Mouse (Mus musculus): ENCODE measurements around the gene Bpgm. TPM values are rescaled to one million over a fixed set of nuclear protein-coding genes. Genes with fewer than 3 reads are reported as not detected.

The Bpgm gene
- total RNA-seq, 2 experiments from 2014 or later, result 69.5 to 79.9 TPM

DNA sequence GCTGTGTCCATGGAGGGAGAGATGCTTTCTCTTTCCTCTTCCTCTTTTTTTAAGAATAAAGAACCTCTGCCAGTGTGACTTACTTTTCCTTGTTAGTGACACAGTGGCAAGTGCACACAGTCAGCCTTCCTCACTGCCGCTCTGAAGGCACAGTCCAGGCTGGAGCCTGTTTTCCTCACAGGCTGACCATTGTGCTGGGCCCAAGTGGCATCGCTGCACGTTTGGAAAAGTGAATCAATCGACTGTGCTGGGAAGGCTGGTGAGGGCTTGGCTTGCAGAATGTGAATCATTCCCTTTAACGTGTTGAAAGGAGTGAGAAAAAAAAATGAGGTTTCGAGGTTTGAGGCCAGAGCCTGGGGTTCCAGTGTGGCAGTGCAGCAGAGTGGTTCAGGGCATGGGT, 5.3 kb downstream of the Bpgm start:
- DNase-seq (ENCODE audit: extremely low spot score in 1 of 2, low spot score in 2 of 2), result peak; percentile 39 to 42
- intact Hi-C loops (cut with DNase I), result no loop called here

DNA sequence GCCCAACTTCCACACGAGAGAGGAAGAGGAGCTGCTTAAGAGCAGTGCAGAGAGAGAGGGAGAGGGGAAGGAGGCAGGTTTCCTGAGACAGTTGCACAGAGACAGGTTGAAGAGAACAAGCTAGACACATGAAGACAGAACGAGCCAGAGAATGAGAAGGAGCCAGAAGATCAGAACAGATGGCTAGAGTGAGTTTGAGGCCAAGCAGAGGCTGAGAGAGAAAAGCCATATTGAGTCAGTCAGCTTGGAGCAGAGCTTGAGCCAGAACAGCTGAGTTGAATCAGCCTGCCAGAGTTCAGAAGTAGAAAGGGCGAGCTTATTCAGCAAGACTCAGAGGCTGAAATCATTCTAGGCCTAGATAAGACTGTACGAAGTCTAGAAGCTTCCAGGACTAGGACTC, 6.8 kb downstream of the Bpgm start:
- intact Hi-C loops (cut with DNase I), result no loop called here
- DNase-seq (ENCODE audit: extremely low spot score in 1 of 2, low spot score in 2 of 2), result no peak

DNA sequence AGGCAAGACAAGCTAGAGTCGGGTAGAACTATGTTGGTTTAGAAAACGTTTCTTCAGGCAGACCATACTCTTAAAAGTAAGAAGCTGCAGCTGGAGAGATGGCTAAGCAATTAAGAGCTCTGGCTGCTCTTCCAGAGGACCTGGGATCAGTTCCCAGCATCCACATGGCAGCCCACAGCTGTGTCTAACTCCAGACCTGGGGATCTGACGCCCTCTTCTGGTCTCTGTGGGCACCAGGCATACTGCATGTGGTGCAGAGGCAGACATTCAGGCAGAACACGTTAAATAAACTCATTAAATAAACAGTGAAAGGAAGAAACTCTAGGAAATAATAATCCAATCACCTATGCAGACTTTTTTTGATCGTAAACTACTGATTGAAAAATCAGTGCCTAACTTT, 7.4 kb downstream of the Bpgm start:
- DNase-seq (ENCODE audit: extremely low spot score in 1 of 2, low spot score in 2 of 2), result no peak
- intact Hi-C loops (cut with DNase I), result no loop called here

DNA sequence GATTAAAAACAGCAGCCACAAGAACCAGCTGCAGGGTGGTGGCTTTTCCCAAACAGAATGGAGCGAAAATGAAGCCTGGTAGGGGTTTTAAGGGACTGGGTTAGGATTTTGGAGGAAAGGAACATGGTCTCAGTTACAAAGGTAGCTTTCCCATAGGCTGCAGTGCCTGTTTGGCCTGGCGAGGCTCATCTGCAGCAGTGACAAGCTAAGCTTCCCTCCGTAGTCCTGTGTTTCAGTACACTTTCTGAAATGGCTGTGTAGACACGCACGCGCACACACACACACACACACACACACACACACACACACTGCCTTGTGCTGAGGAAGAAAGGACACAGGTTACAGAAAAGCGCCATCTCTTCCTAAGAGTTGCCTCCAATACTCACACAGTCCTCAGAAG, 7.8 kb downstream of the Bpgm start:
- no peak for DNase-seq (ENCODE audit: extremely low spot score in 1 of 2, low spot score in 2 of 2)

DNA sequence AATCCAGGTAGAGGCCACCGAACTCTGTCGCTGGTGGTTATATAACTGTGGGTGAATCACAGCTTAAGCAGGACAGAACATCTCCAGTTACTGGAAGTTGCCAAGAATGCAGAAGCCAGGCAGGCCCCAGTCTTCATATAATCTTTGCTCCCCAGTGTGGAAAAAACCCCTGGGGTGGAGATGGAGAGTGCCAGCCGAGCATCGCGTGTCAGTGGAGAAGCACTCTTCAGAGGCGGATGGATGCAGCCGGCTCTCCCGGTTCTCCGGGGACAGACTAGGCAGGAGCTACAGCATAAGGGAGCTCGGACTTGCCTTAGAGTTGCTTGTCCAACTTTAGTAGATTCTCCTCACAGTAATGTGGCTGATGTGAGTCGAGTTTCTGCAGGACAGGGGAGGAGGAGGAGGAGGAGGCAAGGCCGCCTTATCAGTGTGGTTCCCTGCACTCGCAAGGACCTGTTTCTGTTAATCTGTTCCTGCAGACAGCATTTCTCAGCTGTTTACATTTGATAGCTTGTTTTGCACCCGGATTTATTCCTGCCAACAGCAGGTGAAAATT, 10.1 kb downstream of the Bpgm start:
- no peak for DNase-seq (ENCODE audit: extremely low spot score in 1 of 2, low spot score in 2 of 2)
- intact Hi-C loops (cut with DNase I), result no loop called here

More for the DNA sequence above, 7.8 kb downstream of the Bpgm start:
- intact Hi-C loops (cut with DNase I), result no loop called here

DNA sequence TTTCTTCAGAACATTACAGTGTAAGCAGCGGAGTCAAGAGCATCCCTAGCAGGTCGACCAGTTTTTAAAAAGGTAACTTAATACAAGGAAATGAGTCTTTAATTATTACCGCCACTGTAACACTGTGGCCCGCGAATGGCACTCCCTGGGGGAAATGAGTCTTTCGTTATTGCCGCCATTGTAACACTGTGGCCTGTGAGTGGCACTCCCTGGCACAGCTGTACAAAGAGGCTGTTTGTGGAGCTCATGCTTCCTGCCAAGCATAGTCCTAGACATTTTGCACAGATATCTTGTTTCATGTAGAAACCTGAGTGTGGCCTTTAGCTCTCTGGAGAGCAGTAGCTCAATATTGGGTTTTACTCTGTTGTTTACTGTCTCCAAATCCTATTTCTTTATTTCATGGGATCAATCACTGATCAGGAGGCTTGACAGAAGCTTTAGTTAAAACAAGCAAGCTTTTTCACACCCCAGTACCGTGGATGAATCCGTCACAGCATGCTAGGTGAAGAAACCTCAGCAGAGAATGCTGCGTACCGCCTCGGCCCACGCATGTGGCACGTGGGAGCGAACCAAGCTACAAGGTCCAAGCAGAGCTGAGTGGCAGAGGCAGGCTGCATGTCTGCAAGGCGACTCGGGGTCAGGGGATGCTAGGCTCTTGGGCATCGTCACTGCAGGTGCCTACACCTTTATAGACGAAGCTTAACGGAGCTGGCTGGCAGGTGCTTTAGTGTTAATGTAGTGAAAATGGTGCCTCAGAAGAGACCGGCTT, 17.5 kb downstream of the Bpgm start:
- no peak for DNase-seq (ENCODE audit: extremely low spot score in 1 of 2, low spot score in 2 of 2)
- intact Hi-C loops (cut with DNase I), result no loop called here

DNA sequence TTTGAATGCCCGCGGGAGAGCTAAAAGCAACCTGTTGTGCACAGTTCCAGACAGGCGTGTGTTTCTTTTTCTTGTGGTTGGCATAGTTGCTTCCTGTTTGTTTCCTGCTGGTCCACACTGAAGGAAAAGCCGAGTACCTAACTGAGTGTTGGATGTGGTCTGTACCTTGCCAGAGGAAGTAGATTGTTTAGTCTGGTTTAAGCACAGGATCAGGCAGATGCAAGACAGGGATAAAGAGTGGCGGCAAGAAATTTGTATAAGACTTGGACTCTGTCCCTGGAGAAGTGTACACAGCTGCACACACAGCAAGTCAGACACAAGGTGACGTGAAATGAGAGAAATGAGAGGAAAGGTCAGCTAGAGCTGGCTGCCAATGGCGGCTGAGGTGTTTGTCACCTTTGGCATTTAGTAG, 19.1 kb downstream of the Bpgm start:
- DNase-seq (ENCODE audit: extremely low spot score in 1 of 2, low spot score in 2 of 2), result peak in 1 of 2 experiments; percentile 31
- intact Hi-C loops (cut with DNase I), result no loop called here

DNA sequence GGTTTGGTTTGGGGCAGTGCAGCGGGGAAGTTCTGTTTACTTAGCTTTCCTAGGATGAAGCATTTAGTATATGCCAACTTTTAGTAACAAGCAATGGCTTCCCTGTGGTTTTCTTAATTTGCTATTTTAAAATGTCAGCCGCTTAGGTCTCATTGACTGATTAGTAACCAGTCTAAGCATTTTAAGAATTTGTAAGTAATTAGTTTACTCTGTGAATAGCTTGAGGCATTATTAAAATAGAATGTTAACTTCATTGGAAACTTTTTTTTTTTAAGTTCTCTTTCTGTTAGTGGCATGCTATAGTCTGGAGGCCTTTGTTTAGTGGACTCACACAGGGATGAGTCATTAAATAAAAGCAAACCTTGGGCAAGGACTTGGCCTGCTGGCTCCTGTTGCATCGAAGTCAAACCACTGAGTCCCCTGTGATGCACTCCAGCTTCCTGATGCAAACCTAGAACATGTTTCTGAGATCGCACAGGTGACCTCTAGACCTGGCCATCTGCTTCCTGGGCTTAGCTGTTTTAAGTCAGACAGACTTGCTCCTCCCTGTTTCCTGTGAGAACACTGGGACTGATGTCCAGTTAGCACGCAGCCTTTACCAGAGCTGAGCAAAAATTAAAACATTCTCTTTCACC, 22.1 kb downstream of the Bpgm start:
- intact Hi-C loops (cut with DNase I), result no loop called here
- no peak for DNase-seq (ENCODE audit: extremely low spot score in 1 of 2, low spot score in 2 of 2)

DNA sequence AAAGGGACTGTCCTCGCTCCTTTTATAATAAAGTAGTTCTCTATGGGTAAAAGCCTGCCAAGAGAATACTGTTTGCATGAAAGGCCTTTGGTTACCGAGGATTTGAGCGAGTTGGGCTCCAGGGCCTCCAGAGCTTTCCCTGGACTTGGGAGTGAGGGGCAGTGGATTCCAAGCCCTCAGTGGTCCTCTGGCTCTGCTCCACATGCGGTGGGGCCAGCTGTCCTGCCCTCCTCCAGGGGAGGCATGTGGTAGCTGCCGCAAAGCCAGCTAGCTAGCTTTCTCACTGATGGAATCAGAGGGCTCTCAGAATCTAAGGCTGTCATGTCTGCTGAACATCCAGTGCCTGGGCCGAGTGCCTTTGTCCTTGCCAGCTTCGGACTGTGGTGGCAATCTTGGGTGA, 26.3 kb downstream of the Bpgm start:
- DNase-seq (ENCODE audit: extremely low spot score in 1 of 2, low spot score in 2 of 2), result no peak
- intact Hi-C loops (cut with DNase I), result no loop called here

DNA sequence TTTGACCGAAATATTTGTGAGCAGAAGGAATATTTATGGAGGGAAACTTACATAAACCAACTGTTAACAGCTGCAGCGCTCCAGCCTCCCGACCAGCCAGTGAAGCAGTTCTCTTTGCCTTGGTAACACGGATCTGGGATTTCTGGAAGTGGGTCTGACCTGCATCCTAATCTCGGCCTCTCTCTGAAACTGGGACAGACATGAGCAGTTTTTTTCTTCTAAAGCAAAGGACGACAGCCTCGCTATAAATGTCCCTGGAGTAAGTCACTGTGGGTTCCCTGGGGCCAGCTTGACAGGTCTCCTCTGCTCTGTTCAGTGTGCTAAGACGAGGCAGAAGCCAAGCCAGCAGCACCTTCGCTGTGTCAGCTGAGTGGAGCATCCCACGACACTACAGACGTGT, 29.9 kb downstream of the Bpgm start:
- intact Hi-C loops (cut with DNase I), result no loop called here
- DNase-seq (ENCODE audit: extremely low spot score in 1 of 2, low spot score in 2 of 2), result no peak

DNA sequence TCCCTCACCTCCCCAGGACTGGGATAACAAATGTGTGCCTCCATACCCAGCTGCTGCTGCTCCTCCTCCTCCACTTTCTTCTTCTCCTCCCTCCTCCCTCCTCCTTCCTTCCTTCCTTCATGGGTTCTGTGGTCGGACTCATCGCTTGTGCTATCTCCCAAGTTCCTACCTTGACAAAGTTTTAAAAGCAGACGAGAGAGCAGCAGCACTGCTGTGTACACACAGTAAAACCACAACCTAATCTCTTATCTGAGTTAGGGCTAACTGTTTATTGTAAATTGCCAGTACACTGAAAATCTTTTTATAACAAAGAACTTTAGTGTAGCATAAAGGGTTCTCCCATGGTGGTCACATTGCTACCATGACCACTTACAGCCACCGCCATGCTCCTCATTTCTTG, 31.6 kb downstream of the Bpgm start:
- intact Hi-C loops (cut with DNase I), result no loop called here
- DNase-seq (ENCODE audit: extremely low spot score in 1 of 2, low spot score in 2 of 2), result no peak

DNA sequence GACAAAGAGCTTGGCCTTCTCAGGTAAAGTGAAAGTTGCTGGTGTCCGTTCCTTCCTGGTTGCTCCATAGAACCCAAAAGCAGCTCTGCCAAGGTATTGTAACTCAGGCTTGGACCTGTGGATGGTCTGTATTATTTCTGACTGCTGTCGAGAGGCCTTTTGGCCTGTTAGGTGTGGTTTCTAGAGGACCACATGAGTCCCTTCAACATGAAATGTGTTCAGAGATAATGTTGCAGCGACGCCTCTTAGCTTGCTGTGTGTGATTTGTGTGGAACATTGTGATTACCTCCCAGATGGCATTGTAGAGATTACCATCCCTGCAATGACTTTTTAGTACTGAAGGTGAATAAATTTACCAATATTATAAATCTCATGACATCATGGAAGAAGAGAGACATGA, 32.0 kb downstream of the Bpgm start:
- DNase-seq (ENCODE audit: extremely low spot score in 1 of 2, low spot score in 2 of 2), result no peak
- intact Hi-C loops (cut with DNase I), result no loop called here

DNA sequence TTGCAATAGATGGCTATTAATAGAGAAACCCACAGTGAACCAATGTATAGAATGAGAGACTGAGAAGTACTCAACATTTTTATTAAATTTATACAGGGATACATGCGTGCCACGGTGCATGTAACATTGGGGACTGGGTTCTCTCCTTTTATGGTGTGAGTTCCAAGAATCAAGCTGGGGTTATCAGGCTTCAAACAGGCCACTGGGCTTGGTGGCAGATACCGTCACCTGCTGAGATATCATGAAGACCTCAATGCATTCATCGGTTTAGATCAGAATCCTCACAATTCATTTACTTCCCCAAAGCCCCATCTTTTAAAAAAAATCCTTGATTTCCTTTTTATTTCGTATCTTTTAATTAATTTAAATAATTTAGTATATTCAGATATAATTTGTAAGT, 34.3 kb downstream of the Bpgm start:
- no peak for DNase-seq (ENCODE audit: extremely low spot score in 1 of 2, low spot score in 2 of 2)
- intact Hi-C loops (cut with DNase I), result loop anchor here (5.0 kb wide), 1 partner anchor 487 kb away; no protein-coding TSS in a partner anchor

DNA sequence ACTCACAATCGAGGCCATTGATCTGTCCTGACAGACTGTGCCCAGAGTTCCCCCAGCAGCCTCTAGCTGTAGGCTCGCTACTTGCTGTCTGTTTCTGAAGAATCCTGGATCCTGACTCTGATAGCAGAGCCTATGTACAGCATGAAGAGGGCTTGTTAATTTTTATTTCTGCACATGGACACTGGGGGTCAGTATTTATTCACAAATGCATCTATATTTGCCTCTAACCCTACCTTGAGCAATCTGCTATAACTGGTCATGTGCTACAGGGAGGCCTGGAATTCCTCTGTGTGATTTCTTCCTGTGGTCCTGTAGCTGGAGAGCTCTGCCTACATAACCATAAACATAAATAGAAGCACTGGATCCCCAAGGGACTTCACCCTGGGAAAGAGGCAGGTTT, 35.4 kb downstream of the Bpgm start:
- intact Hi-C loops (cut with DNase I), result loop anchor here (1.0 to 5.0 kb wide), 2 partner anchors 243 to 486 kb away; no protein-coding TSS in a partner anchor
- no peak for DNase-seq (ENCODE audit: extremely low spot score in 1 of 2, low spot score in 2 of 2)

DNA sequence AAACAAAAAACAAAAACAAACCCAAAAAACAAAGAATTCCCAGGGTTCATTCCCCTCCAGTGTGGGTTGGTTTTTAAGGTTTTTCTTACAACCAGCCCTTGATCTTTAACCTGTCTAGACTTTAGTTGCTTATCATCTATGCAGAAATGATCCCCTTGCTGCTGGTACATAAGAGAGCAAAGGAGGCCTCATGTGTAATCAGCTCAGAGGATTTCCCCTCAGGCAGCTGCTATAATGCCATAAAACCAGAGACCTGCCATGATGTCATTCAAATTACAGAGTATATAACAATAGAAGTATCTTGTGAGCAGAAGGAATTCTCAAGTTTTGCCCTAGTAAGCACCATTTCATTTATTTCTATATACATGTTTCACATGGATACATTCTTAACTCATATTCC, 36.7 kb downstream of the Bpgm start:
- no peak for DNase-seq (ENCODE audit: extremely low spot score in 1 of 2, low spot score in 2 of 2)
- intact Hi-C loops (cut with DNase I), result loop anchor here (5.0 kb wide), 1 partner anchor 485 kb away; no protein-coding TSS in a partner anchor

DNA sequence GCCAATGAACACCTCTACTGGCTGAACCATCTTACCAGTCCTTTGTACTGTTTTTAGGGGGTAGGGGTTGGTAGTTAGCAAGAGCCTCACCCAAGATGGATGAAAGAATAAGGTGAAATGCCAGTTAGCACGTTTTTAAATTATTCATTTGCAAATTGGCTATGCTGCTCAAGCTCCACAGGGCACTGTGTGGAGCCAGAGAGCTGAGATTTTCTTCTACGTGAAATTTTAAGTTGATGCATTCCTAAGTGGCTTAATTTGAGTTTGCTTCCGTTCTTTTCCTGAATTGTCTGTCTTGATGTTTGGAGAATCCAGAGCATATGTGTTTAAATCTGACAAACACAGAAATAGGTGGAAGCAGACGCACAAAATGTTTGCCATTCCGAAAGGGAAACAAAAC, 38.6 kb downstream of the Bpgm start:
- DNase-seq (ENCODE audit: extremely low spot score in 1 of 2, low spot score in 2 of 2), result peak in 1 of 2 experiments; percentile 23
- intact Hi-C loops (cut with DNase I), result loop anchor here (5.0 kb wide), 1 partner anchor 483 kb away; no protein-coding TSS in a partner anchor

DNA sequence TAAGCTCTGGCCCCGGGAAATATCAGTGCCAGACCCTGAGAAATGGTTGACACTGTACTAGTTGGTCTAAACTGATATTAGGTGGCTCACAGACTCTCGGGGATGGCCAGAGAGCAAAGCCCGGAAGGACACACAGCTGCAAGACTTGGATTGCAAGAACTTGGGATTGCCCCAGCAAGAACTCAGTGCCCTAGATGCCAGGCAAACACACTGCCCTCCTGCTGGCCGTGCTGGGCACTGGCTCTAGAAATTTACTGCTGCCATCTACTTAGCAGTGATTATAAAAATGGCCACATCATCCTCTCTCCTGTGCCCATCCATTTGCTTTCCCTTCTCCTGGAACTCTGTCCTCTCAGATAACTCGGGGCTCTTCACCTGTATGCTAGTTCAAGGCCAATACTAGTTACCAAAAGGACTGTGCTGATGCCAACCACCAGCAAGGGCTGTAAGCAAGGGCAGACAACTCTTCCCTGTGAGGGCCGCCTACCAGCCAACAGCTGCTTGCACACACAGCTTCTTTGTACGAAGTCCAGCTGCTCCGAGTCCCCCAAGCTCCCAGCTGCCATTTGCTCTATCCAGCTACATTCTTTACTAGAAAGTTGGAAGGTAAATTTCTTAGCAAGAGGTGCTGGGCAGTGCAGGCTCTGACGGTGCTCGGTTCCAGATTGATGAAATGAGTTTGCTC, 39.2 kb downstream of the Bpgm start:
- intact Hi-C loops (cut with DNase I), result no loop called here
- peak in 1 of 2 experiments; percentile 49 for DNase-seq (ENCODE audit: extremely low spot score in 1 of 2, low spot score in 2 of 2)

DNA sequence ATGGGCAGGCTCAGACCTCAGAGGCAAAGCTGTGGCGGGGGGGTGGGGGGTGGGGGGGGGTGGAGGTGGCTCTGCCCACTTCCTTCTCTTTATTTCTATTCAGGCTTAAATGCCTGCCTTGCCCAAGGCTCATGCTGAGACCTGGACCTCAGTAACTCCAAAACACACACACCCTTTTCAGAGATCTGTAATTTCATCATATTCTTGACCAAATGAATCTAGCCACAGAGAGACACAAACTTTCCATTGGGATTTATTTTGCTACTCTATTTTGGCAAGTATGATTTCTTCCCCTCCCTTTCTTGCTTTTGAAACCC, 39.7 kb downstream of the Bpgm start:
- DNase-seq (ENCODE audit: extremely low spot score in 1 of 2, low spot score in 2 of 2), result no peak
- intact Hi-C loops (cut with DNase I), result no loop called here

DNA sequence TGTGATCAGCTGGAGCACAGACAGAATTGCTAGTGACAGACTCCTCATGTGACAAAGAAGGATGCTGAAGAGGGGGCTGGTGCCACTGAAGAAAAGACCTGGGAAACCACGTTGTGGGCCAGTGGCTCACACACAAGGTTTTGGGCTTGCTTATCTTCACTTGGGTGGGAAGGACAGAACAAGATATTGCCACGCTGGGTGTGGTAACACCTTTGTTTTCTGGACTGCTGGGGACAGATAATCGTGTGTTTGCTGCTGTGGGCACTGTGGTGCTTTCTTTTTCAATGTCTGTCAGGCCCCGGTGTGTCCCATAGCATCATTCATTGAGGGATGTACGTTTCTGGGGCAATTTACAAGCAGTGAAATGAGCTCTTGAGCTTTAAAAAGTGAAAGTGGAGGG, 41.7 kb downstream of the Bpgm start:
- intact Hi-C loops (cut with DNase I), result no loop called here
- no peak for DNase-seq (ENCODE audit: extremely low spot score in 1 of 2, low spot score in 2 of 2)

DNA sequence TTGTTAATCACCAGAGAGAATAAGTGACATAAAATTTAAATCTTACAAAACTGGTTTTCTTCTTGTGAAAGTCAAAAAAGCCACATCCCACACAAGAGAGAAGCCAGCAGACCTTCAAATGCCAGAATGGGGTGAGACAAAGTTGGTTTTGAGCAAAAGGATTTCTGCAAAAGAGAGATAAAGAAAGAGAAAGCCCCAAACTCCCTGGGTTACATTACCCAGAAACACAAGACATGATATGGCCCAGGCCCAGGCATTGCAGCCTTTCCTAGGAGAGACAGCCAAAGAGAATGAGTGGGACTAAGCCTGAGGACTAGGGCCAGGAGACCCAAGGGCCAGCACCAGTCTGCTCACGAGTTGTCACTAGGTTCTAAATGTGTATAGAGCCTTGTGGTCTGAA, 43.1 kb downstream of the Bpgm start:
- no peak for DNase-seq (ENCODE audit: extremely low spot score in 1 of 2, low spot score in 2 of 2)
- intact Hi-C loops (cut with DNase I), result no loop called here
